Mouse (Mus musculus) forebrain, embryonic 11.5 days (tissue): Measurements from ENCODE around the gene Gemin2. TPM values are rescaled to one million over a fixed set of nuclear protein-coding genes. Genes with fewer than 3 reads are reported as not detected.

Experiments
- polyA plus RNA-seq: library from polyadenylated mRNA; unstranded; fragments of >200 nt; fragmentation: Nextera tagmentation; extraction: Ambion mirVana; gene quantifications from 2 replicates; pipeline ENCODE4 v1.2.1, GENCODE M21; 2014

Gene Gemin2
- polyA plus RNA-seq, 1 experiment from 2014 or later: 33.2 TPM

Other genes with a start within 250 kb of the Gemin2 start
- gene Sec23a, start 1.4 kb upstream of the Gemin2 start, polyA plus RNA-seq: 76.0 and 76.5 TPM in 2 replicates
- gene Trappc6b, start 48.1 kb downstream of the Gemin2 start, polyA plus RNA-seq: 64.6 and 69.1 TPM in 2 replicates
- gene Pnn, start 53.5 kb downstream of the Gemin2 start, polyA plus RNA-seq: 124 and 127 TPM in 2 replicates
- 50.6 and 55.2 TPM in 2 replicates for gene Mia2, start 82.4 kb downstream of the Gemin2 start, polyA plus RNA-seq
- 9.3 and 11.9 TPM in 2 replicates for gene Fbxo33, start 206.3 kb downstream of the Gemin2 start, polyA plus RNA-seq